ENCODE assay signal across 11 mouse cellular contexts in genomic region chr2:115036205-115036604, GRCm38 (mm10).
DNase-seq lines count a peak whose midpoint lies in the region; ATAC-seq and TF ChIP-seq lines count a peak whose summit lies in the region.
"Had no signal": no experiment of that assay in that cellular context is flagged by ENCODE, and none has a peak within 500 bp of the region (broad histone marks: within the 10 kb centered on the region; RNA-seq: fewer than 3 reads in every experiment).

No protein-coding gene starts in this region.

- H3K27me3 ChIP-seq in forebrain, embryonic 13.5 days: no peaks in the 10 kb centered on the region
- H3K27me3 ChIP-seq in forebrain, embryonic 12.5 days: no peaks in the 10 kb centered on the region
- no peaks in the 10 kb centered on the region for H3K27me3 ChIP-seq in midbrain, embryonic 16.5 days (ENCODE audit: control insufficient read depth, insufficient read depth, low read depth, low read length)
- no peaks in the 10 kb centered on the region for H3K27me3 ChIP-seq in midbrain, embryonic 13.5 days
- no peaks in the 10 kb centered on the region for H3K27me3 ChIP-seq in stomach, postnatal 0 days (ENCODE audit: control insufficient read depth, insufficient read depth, low read length)
- H3K27me3 ChIP-seq in kidney, embryonic 15.5 days: no peaks in the 10 kb centered on the region
- H3K27me3 ChIP-seq: heart, embryonic 15.5 days; liver, embryonic 12.5 days had no signal

- peak; percentile 55; the same call in 1 of the 2 replicates for ATAC-seq in forebrain, embryonic 13.5 days
- no peak for ATAC-seq in forebrain, embryonic 12.5 days (ENCODE audit: low FRiP score)
- ATAC-seq in midbrain, embryonic 16.5 days: 0 out of 2 replicates have a peak, but pooled peaks have one; percentile 66
- ATAC-seq in midbrain, embryonic 13.5 days: no peak
- no peak for ATAC-seq in stomach, postnatal 0 days (ENCODE audit: low FRiP score, low TSS enrichment)
- no peak for ATAC-seq in kidney, embryonic 15.5 days (replicated peaks; ENCODE audit: low FRiP score)
- ATAC-seq: liver, embryonic 12.5 days had no signal

- no peak overlapping the region for H3K4me3 ChIP-seq in forebrain, embryonic 13.5 days
- H3K4me3 ChIP-seq in forebrain, embryonic 12.5 days (replicated peaks): no peak overlapping the region
- H3K4me3 ChIP-seq in midbrain, embryonic 16.5 days (ENCODE audit: low read depth, low read length): no peak overlapping the region
- H3K4me3 ChIP-seq in midbrain, embryonic 13.5 days (replicated peaks): no peak overlapping the region
- no peak overlapping the region for H3K4me3 ChIP-seq in stomach, postnatal 0 days (ENCODE audit: low read depth, low read length)
- H3K4me3 ChIP-seq in kidney, embryonic 15.5 days (replicated peaks): no peak overlapping the region
- H3K4me3 ChIP-seq: heart, embryonic 15.5 days; liver, embryonic 12.5 days had no signal

- TF ChIP-seq CTCF in stomach, postnatal 0 days (IDR thresholded peaks at IDR 0.05; ENCODE audit: low read depth): no peak

- 0 out of 2 replicates have a peak, but pooled peaks cover under 1% of the 10 kb centered on the region for H3K4me1 ChIP-seq in forebrain, embryonic 13.5 days
- peaks cover under 1% of the 10 kb centered on the region; the same call in 1 of the 2 replicates for H3K4me1 ChIP-seq in forebrain, embryonic 12.5 days
- H3K4me1 ChIP-seq in midbrain, embryonic 16.5 days (ENCODE audit: control insufficient read depth, insufficient read depth, low read length): no peaks in the 10 kb centered on the region
- H3K4me1 ChIP-seq in midbrain, embryonic 13.5 days (replicated peaks): no peaks in the 10 kb centered on the region; the same call in 1 of the 2 replicates
- H3K4me1 ChIP-seq in stomach, postnatal 0 days (replicated peaks; ENCODE audit: control insufficient read depth, insufficient read depth): no peaks in the 10 kb centered on the region
- peaks cover under 1% of the 10 kb centered on the region; the same call in 1 of the 2 replicates for H3K4me1 ChIP-seq in kidney, embryonic 15.5 days
- H3K4me1 ChIP-seq: heart, embryonic 15.5 days; liver, embryonic 12.5 days had no signal

- no peak overlapping the region for H3K4me2 ChIP-seq in forebrain, embryonic 13.5 days
- H3K4me2 ChIP-seq in forebrain, embryonic 12.5 days: no peak overlapping the region
- H3K4me2 ChIP-seq in midbrain, embryonic 16.5 days (ENCODE audit: low read length): no peak overlapping the region
- no peak overlapping the region for H3K4me2 ChIP-seq in midbrain, embryonic 13.5 days (replicated peaks)
- no peak overlapping the region for H3K4me2 ChIP-seq in stomach, postnatal 0 days (replicated peaks; ENCODE audit: low read depth)
- H3K4me2 ChIP-seq in kidney, embryonic 15.5 days: no peak overlapping the region
- H3K4me2 ChIP-seq: heart, embryonic 15.5 days; liver, embryonic 12.5 days had no signal

- H3K9me3 ChIP-seq in forebrain, embryonic 13.5 days (replicated peaks): no peaks in the 10 kb centered on the region
- H3K9me3 ChIP-seq in forebrain, embryonic 12.5 days: no peaks in the 10 kb centered on the region
- H3K9me3 ChIP-seq in midbrain, embryonic 16.5 days (replicated peaks; ENCODE audit: control insufficient read depth, low read length, poor library complexity, severe bottlenecking): no peaks in the 10 kb centered on the region
- no peaks in the 10 kb centered on the region for H3K9me3 ChIP-seq in midbrain, embryonic 13.5 days
- H3K9me3 ChIP-seq in stomach, postnatal 0 days (ENCODE audit: control insufficient read depth, low read length): no peaks in the 10 kb centered on the region
- H3K9me3 ChIP-seq in kidney, embryonic 15.5 days (replicated peaks): no peaks in the 10 kb centered on the region
- H3K9me3 ChIP-seq: heart, embryonic 15.5 days; liver, embryonic 12.5 days had no signal

- DNase-seq in frontal cortex, adult 2 months (ENCODE audit: extremely low spot score in 1 of 2, low spot score in 1 of 2): peak; percentile 15 to 51
- peak; percentile 10 for DNase-seq in right cerebral cortex, postnatal 4 days
- no peak for DNase-seq in stomach, postnatal 0 days (ENCODE audit: low spot score)
- DNase-seq: kidney, adult 2 months had no signal

- no peak overlapping the region for H3K9ac ChIP-seq in forebrain, embryonic 13.5 days
- no peak overlapping the region for H3K9ac ChIP-seq in forebrain, embryonic 12.5 days
- no peak overlapping the region for H3K9ac ChIP-seq in midbrain, embryonic 16.5 days (ENCODE audit: low read depth, low read length)
- no peak overlapping the region for H3K9ac ChIP-seq in midbrain, embryonic 13.5 days (replicated peaks)
- no peak overlapping the region for H3K9ac ChIP-seq in stomach, postnatal 0 days (ENCODE audit: low read length)
- H3K9ac ChIP-seq in kidney, embryonic 15.5 days: no peak overlapping the region
- H3K9ac ChIP-seq: heart, embryonic 15.5 days; liver, embryonic 12.5 days had no signal

- no peak overlapping the region for H3K27ac ChIP-seq in forebrain, embryonic 13.5 days
- H3K27ac ChIP-seq in forebrain, embryonic 12.5 days: no peak overlapping the region
- H3K27ac ChIP-seq in midbrain, embryonic 16.5 days (ENCODE audit: low read length): no peak overlapping the region
- H3K27ac ChIP-seq in midbrain, embryonic 13.5 days: no peak overlapping the region
- H3K27ac ChIP-seq in stomach, postnatal 0 days (replicated peaks): no peak overlapping the region
- H3K27ac ChIP-seq in kidney, embryonic 15.5 days: no peak overlapping the region
- H3K27ac ChIP-seq: heart, embryonic 15.5 days; liver, embryonic 12.5 days had no signal

- WGBS in forebrain, embryonic 13.5 days: 57% methylated on average over 3 of the region's 3 CpGs
- WGBS in forebrain, embryonic 12.5 days: 72% methylated on average over 3 of the region's 3 CpGs
- WGBS in midbrain, embryonic 16.5 days: 51% methylated on average over 3 of the region's 3 CpGs
- 73% methylated on average over 3 of the region's 3 CpGs for WGBS in midbrain, embryonic 13.5 days
- WGBS in stomach, postnatal 0 days: 45% methylated on average over 3 of the region's 3 CpGs
- 74% methylated on average over 3 of the region's 3 CpGs for WGBS in kidney, embryonic 15.5 days

- TF ChIP-seq EP300 in stomach, postnatal 0 days (optimal IDR thresholded peaks at IDR 0.05): no peak

- no peaks in the 10 kb centered on the region for H3K36me3 ChIP-seq in forebrain, embryonic 13.5 days (ENCODE audit: poor library complexity, severe bottlenecking)
- H3K36me3 ChIP-seq in forebrain, embryonic 12.5 days (replicated peaks): no peaks in the 10 kb centered on the region
- no peaks in the 10 kb centered on the region for H3K36me3 ChIP-seq in midbrain, embryonic 16.5 days (ENCODE audit: control insufficient read depth, insufficient read depth, low read length)
- no peaks in the 10 kb centered on the region for H3K36me3 ChIP-seq in midbrain, embryonic 13.5 days
- no peaks in the 10 kb centered on the region for H3K36me3 ChIP-seq in stomach, postnatal 0 days (ENCODE audit: control insufficient read depth, insufficient read depth, low read length)
- H3K36me3 ChIP-seq in kidney, embryonic 15.5 days: no peaks in the 10 kb centered on the region
- H3K36me3 ChIP-seq: heart, embryonic 15.5 days; liver, embryonic 12.5 days had no signal

Comparison
In these comparisons a context has a peak if more than half of its experiments do, and no peak if none do; other contexts are left out.
1. ATAC-seq: peak in forebrain, embryonic 13.5 days (single experiment) and midbrain, embryonic 16.5 days (single experiment); none in forebrain, embryonic 12.5 days (single experiment), midbrain, embryonic 13.5 days (single experiment), stomach, postnatal 0 days (single experiment) and kidney, embryonic 15.5 days (single experiment).